Mouse (Mus musculus) liver, postnatal 0 days (tissue): Measurements from ENCODE around the gene Btc.

Source experiments
- CTCF ChIP-seq: sonication (generic); IDR thresholded peaks from 2 replicates; pipeline ENCODE4 v1.5.1; 2016; ENCODE audit warnings: antibody characterized with exemption, low read depth
- EP300 ChIP-seq: IDR thresholded peaks from 2 replicates; pipeline ENCODE4 v1.6.1; 2016; ENCODE audit warnings: antibody characterized with exemption, low read depth, mild to moderate bottlenecking

- TF ChIP-seq CTCF (peak; percentile 82), EP300 (no peak)
Measured at GRCm38 (mm10) chr5:91307907-91308306, 94.9 kb downstream of the Btc start.
